Mouse (Mus musculus): ENCODE measurements around the gene Ackr3.

GRCm38 (mm10) chr1:90201246-90201645, 2.5 kb upstream of the Ackr3 start:
- no peak for TF ChIP-seq POLR2A (IDR thresholded peaks at IDR 0.05; ENCODE audit: low read depth, low read length)
- no peak for TF ChIP-seq CTCF (IDR thresholded peaks at IDR 0.05; ENCODE audit: extremely low read depth, insufficient read length, insufficient replicate concordance, low read depth, low read length)
